Mouse (Mus musculus): Measurements from ENCODE around the gene Unk.

The Unk gene

DNA sequence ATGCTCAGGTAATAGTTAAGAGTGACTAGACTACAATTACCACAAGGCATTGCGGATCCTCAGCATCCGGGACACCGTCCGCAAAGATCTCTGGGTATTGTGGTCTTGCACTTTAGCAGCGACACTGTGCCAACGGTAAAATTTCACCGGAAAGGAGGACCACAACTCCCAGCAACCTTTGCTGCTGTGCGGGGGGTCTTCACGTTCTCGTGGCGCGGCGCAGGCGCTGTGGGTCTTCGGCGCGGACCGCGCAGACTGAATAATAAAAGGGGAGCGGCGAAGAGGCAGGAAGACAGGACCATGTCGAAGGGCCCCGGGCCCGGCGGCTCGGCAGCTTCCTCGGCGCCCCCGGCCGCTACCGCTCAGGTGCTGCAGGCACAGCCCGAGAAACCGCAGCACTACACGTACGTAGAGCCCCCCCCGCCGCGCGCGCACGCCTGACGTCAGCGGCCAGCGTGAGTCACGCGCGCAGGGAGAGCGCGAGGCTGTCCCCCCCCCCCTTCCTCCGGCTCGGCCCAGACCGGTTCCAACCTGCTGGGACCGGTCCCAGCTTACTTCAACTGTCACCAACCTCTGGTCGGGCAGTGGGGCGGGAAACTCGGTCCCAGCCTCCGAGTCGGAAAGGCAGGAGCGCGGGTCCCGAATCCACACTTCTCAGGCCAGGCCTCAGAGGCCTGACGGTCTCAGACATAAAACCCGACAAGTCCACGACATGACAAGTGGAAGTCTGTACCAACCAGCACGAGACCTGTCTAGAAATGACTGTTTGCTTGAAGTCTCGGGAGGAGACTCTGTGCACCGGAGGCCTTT is at the start of gene Unk:
Gene Unk, plus strand, starts transcription at position 235 of the 810 bp plus-strand sequence.
- no peaks in the 10 kb centered on the region for H3K36me3 ChIP-seq (ENCODE audit: control insufficient read depth, insufficient read depth, low read length, poor library complexity, severe bottlenecking)
- peak; percentile 98 for DNase-seq (ENCODE audit: low read depth, low spot score)
- H3K27me3 ChIP-seq (ENCODE audit: control insufficient read depth, insufficient read depth, low read length, poor library complexity, severe bottlenecking) = no peaks in the 10 kb centered on the region

DNA sequence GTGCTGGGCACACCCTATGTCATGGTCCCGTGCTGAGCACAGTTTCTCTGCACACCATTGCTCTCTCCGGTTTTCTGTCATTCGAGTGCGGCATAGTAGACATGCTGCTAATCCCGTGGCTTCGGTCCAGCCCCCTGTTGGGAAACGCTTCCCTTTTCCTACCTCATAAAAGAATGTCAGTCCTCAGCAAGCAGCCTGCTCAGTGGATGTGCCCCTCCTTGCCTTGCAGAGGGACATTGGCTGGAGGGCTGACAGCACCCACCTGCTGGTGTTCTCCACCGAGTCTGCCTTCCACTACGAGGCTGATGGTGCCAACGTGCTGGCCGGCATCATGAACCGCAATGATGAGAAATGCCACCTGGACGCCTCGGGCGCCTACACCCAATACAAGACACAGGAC is 47.6 kb upstream of the Unk start:
- no peaks in the 10 kb centered on the region for H3K27me3 ChIP-seq (ENCODE audit: control insufficient read depth, insufficient read depth, low read length, poor library complexity, severe bottlenecking)
- no peak for DNase-seq (ENCODE audit: low read depth, low spot score)
- no peaks in the 10 kb centered on the region for H3K36me3 ChIP-seq (ENCODE audit: control insufficient read depth, insufficient read depth, low read length, poor library complexity, severe bottlenecking)

DNA sequence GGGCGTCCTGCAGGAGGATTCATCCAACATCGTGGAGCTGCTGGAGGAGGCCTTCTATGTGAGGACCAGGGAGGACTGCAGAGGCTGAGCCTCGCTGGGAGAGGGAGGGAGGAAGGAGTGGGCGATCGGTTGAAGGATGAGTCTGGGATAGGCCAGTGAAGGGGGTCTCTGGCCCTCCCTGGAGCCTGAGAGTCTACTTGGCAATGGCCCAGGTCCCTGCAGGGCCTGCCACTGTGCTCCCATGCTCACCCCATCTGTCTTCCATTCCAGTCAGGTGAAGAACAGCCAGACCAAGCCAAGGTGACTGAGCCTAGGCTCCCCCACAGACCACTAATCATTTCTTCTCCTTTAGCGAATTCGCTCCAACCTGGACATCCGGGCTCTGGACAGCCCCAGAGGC is 46.8 kb upstream of the Unk start:
- Histone ChIP-seq H3K27me3 (ENCODE audit: control insufficient read depth, insufficient read depth, low read length, poor library complexity, severe bottlenecking) (no peaks in the 10 kb centered on the region), H3K36me3 (ENCODE audit: control insufficient read depth, insufficient read depth, low read length, poor library complexity, severe bottlenecking) (no peaks in the 10 kb centered on the region)
- DNase-seq (ENCODE audit: low read depth, low spot score) = no peak

DNA sequence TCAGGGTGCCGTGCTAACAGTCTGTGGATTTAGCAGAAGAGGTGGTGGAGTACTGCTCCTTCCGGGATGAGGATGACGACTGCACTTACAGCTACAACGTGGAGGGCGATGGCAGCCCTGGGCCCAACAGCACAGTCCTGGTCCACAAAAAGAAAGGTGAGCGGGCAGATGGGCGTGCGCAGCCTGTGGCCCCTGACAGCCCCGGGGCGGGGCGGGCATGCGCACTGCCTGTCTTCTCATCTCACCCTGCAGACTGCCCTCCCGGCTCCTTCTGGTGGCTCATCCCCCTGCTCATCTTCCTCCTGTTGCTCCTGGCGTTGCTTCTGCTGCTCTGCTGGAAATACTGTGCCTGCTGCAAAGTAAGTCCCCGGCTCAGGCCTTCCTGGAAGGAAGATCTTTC is 40.4 kb upstream of the Unk start:
- no peak for DNase-seq (ENCODE audit: low read depth, low spot score)
- Histone ChIP-seq H3K36me3 (ENCODE audit: control insufficient read depth, insufficient read depth, low read length, poor library complexity, severe bottlenecking) (no peaks in the 10 kb centered on the region), H3K27me3 (ENCODE audit: control insufficient read depth, insufficient read depth, low read length, poor library complexity, severe bottlenecking) (no peaks in the 10 kb centered on the region; the same call in 1 of the 2 replicates)

DNA sequence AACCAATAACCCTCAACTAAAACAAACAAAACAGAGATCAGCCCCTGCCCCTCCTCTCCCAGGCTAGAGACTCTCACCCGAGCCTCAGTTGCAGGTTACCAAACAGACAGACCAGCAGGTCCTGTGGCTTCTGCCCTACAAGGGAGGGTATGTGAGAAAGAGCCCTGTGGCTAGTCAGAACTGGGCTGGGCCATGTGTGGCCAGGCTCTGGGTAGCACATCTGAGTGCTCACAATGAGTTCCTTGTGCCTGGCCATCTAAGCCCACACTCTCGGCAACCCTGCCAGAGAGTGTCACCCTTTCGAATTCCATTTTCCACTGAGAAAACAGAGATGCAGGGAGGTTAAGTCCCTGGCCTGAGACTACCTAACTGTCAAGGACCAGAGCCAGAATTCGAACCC is 38.0 kb upstream of the Unk start:
- no peak for DNase-seq (ENCODE audit: low read depth, low spot score)
- Histone ChIP-seq H3K27me3 (ENCODE audit: control insufficient read depth, insufficient read depth, low read length, poor library complexity, severe bottlenecking) (no peaks in the 10 kb centered on the region; the same call in 1 of the 2 replicates), H3K36me3 (ENCODE audit: control insufficient read depth, insufficient read depth, low read length, poor library complexity, severe bottlenecking) (no peaks in the 10 kb centered on the region)

DNA sequence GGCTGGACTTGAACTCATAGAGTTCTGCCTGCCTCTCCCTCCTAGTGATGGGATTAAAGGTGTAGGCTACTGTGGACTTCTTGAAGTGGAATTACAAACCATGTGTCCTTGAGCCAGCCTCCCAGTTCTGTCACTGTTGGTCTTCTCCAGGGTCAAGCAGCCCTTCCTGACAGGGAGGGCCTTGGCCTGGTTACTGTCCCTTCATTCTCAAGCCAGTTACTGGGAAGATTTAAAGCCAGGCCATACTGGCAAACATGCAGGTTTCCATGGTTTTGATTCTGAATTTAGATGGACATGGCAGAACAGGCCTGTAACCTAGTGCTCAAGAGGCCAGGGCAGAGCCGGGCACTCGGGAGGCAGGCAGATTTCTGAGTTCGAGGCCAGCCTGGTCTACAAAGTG is 34.9 kb upstream of the Unk start:
- H3K36me3 ChIP-seq (ENCODE audit: control insufficient read depth, insufficient read depth, low read length, poor library complexity, severe bottlenecking) = no peaks in the 10 kb centered on the region
- DNase-seq (ENCODE audit: low read depth, low spot score) = no peak
- H3K27me3 ChIP-seq (ENCODE audit: control insufficient read depth, insufficient read depth, low read length, poor library complexity, severe bottlenecking) = no peaks in the 10 kb centered on the region

DNA sequence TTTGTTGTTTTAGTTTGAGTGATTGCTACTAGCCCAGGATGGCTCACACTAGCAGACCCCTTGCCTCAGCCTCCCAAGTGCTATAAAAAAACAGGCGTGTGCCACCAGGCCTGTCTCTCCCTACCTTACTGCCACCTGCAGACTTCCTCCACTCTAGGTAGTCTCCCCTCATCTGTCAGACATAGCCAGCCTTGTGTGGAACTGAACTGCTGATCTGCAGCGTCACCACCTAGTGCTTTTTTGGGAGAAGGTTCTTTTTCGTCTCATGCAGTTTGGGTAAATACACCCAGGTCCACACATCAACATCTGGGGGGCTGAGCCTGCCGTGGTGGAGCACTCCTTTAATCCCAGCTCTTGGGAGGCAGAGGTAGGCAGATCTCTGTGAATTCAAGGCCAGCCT is 33.1 kb upstream of the Unk start:
- DNase-seq (ENCODE audit: low read depth, low spot score) = no peak
- no peaks in the 10 kb centered on the region for H3K36me3 ChIP-seq (ENCODE audit: control insufficient read depth, insufficient read depth, low read length, poor library complexity, severe bottlenecking)
- H3K27me3 ChIP-seq (ENCODE audit: control insufficient read depth, insufficient read depth, low read length, poor library complexity, severe bottlenecking) = no peaks in the 10 kb centered on the region

DNA sequence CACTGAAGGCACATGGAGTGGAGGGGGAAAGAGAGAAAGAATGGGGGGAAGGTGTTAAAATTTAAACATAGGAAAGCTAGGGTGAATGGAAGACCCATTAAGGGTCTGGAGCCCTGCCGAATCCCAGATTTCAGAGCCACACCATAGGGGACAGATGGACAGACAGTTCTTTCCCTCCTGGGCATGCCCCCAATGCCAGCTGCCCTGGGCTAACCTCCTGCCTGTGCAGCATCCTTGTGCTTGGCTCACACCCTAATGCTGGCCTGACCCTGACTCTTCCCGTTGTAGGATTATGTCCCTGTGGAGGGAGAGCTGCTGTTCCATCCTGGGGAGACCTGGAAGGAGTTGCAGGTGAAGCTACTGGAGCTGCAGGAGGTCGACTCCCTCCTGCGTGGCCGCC is 32.5 kb upstream of the Unk start:
- DNase-seq (ENCODE audit: low read depth, low spot score) = no peak
- H3K36me3 ChIP-seq (ENCODE audit: control insufficient read depth, insufficient read depth, low read length, poor library complexity, severe bottlenecking) = no peaks in the 10 kb centered on the region
- H3K27me3 ChIP-seq (ENCODE audit: control insufficient read depth, insufficient read depth, low read length, poor library complexity, severe bottlenecking) = no peaks in the 10 kb centered on the region

DNA sequence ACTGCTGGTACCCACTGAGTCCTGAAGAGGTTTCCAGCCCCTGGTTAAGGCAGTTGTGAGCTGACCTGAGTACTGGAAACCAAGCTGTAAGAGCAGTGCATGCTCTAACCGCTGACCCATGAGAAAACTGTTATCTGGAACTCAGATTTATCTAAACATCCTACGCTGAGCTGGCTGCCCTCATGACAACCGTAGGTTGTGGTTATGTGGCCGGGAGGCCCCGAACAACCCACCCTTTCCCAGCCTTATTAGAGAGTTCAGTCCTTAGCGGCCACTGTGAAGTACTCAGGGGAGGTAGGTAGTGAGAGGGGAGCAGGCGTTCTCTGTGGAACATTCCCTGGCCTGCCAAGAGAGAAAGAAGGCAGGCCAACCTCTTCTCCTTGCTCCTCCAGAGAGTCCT is 31.1 kb upstream of the Unk start:
- no peaks in the 10 kb centered on the region for H3K36me3 ChIP-seq (ENCODE audit: control insufficient read depth, insufficient read depth, low read length, poor library complexity, severe bottlenecking)
- no peaks in the 10 kb centered on the region for H3K27me3 ChIP-seq (ENCODE audit: control insufficient read depth, insufficient read depth, low read length, poor library complexity, severe bottlenecking)
- peak; percentile 19 for DNase-seq (ENCODE audit: low read depth, low spot score)

DNA sequence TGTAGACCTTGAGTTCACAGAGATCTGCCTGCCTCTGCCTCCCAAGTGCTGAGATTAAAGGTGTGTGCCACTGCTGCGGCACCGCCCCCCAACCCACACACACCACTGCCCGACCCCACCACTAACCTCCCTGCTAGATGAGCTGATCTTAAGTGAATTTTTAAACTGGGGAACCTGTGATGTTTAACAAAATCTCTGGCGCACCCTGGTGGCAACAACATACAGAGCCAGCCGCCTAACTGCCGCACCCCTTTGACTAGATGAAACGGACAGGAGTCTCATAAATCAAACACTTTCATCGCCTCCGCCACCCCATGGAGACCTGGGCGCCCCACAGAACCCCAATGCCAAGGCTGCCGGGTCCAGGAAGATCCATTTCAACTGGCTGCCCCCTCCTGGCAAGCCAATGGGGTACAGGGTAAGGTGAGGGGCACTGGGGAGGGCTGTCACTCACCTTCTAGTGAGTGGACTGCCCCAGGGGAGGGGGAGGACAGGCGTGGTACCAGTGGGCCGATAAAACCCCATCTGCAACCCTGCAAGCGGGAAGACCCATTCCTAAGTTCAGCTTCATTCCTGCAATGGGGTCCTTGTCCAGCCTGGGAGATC is 30.5 kb upstream of the Unk start:
- peak; percentile 88 for DNase-seq (ENCODE audit: low read depth, low spot score)
- no peaks in the 10 kb centered on the region for H3K36me3 ChIP-seq (ENCODE audit: control insufficient read depth, insufficient read depth, low read length, poor library complexity, severe bottlenecking)

DNA sequence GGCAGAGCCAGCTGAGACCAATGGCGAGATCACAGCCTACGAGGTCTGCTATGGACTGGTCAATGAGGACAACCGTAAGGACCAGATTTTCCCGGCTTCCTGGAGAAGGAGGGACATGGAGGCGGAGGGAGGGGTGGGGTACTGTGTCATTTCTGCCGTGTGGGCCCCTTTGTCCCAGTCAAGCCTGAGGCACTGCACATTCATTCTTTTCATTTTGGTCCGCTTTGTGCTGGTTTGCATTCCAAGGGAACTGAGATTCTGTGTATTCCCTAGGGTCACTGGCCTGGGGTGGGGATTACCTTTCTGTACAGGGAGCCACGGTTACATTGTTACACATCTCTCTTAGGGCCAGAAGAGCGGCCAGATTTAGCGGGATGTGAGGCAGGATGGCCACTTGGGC is 29.5 kb upstream of the Unk start:
- Histone ChIP-seq H3K36me3 (ENCODE audit: control insufficient read depth, insufficient read depth, low read length, poor library complexity, severe bottlenecking) (no peaks in the 10 kb centered on the region), H3K27me3 (ENCODE audit: control insufficient read depth, insufficient read depth, low read length, poor library complexity, severe bottlenecking) (no peaks in the 10 kb centered on the region)
- DNase-seq (ENCODE audit: low read depth, low spot score) = no peak

More for the DNA sequence above, 30.5 kb upstream of the Unk start:
- no peaks in the 10 kb centered on the region for H3K27me3 ChIP-seq (ENCODE audit: control insufficient read depth, insufficient read depth, low read length, poor library complexity, severe bottlenecking)

DNA sequence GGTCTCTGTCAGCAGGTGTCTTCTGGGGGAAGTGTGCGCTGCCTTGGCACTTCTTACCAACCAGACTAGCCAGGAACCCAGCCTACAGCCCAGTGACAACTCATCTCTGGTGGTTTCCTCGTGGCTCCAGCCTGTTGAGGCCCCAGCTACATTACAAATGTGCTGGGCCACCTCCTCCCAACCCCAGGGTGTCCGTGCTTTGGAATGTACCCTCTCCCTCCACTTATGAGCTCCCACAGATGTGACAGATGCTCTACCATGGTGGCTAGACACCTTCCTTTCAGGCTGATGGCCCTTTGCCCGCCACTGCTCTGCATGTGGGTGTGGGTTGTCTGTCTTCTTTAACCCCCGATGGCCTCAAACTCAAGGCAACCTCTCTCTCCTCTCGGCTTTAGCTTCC is 28.4 kb upstream of the Unk start:
- DNase-seq (ENCODE audit: low read depth, low spot score) = no peak
- no peaks in the 10 kb centered on the region for H3K36me3 ChIP-seq (ENCODE audit: control insufficient read depth, insufficient read depth, low read length, poor library complexity, severe bottlenecking)
- H3K27me3 ChIP-seq (ENCODE audit: control insufficient read depth, insufficient read depth, low read length, poor library complexity, severe bottlenecking) = no peaks in the 10 kb centered on the region

DNA sequence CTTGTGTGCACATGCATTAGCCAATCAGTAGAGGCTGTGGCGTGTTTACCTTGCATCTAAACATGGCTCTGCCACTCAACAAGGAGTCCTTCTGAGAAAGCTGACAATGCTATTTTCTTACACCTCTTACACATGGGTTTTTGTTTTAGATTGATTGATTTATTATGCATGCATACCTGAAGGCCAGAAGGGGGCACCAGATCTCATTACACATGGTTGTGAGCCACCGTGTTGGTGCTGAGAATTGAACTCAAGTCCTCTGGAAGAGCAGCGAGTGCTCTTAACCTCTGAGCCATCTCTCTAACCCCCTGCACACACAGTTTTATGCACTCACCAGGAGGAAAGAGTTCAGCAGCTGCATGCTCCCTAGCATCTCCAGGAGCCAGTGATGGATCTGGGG is 27.2 kb upstream of the Unk start:
- Histone ChIP-seq H3K27me3 (ENCODE audit: control insufficient read depth, insufficient read depth, low read length, poor library complexity, severe bottlenecking) (no peaks in the 10 kb centered on the region), H3K36me3 (ENCODE audit: control insufficient read depth, insufficient read depth, low read length, poor library complexity, severe bottlenecking) (no peaks in the 10 kb centered on the region)
- DNase-seq (ENCODE audit: low read depth, low spot score) = peak; percentile 6

DNA sequence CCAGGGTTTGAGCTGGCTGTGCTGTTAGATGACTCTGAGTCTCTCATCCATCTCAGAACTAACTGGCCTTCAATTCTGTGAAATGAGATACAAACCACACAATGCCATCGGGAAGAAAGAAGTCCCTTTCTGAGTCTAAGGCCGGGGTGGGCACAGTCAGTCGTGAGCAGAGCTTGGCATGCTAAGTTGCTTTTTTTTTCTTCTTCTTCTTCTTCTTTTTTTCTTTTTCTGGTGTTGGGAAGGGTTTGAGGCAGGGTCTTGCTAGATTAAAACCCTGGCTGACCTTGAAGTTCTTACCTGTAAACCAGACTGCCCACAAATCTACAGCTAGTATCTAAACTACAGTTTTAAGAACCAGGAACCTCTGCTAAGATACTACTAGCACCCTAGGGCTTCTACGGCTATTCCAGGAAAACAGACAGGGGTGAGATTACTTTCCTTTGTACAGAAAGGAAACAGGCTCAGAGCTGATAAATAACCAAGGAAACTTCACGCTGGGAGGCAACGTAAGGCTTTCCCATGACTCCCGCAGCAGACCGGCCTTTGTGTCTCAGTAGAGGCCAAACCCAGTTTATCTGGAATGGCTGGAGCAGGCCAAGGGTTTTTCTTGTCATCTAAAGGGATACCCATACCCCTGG is 25.8 kb upstream of the Unk start:
- DNase-seq (ENCODE audit: low read depth, low spot score) = peak; percentile 2
- H3K36me3 ChIP-seq (ENCODE audit: control insufficient read depth, insufficient read depth, low read length, poor library complexity, severe bottlenecking) = peaks cover 2% of the 10 kb centered on the region; the same call in 1 of the 2 replicates
- no peaks in the 10 kb centered on the region for H3K27me3 ChIP-seq (ENCODE audit: control insufficient read depth, insufficient read depth, low read length, poor library complexity, severe bottlenecking)

Measured in splenic B cell, adult 2 months (primary cell).